Mouse (Mus musculus) gastrocnemius, adult 18-20 months (tissue): ENCODE measurements around the gene Spx. TPM values are rescaled to one million over a fixed set of nuclear protein-coding genes. Genes with fewer than 3 reads are reported as not detected.

Source experiments
- DNase-seq: peaks from one replicate; pipeline ENCODE4 v3.0.0; 2021; ENCODE audit warnings: low spot score
- total RNA-seq, 2 experiments: library from RNA; stranded (reverse); gene quantifications; 2 replicates each; pipeline ENCODE4 v1.2.3; 2021

The Spx gene
- total RNA-seq, 2 experiments from 2014 or later, result not detected

DNA sequence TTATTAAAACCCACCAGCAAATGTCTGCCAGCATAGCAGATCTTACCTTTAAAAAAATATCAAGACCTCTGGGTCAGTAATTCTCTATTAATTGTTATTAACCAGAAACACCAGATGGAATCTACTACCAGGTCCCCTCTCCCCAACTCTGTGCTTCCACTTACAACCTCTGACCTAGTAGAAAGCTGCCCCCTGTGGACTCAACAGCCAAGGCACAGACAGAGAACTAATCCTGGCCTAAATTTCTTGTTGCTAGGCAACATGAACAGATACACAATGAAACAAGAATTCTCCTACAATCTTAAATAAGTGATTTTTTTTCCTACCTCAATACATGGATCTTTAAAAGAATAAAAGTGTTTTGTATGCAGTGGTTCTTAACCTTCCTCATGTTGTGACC lies 15.8 kb downstream of the Spx start:
- DNase-seq, result no peak

DNA sequence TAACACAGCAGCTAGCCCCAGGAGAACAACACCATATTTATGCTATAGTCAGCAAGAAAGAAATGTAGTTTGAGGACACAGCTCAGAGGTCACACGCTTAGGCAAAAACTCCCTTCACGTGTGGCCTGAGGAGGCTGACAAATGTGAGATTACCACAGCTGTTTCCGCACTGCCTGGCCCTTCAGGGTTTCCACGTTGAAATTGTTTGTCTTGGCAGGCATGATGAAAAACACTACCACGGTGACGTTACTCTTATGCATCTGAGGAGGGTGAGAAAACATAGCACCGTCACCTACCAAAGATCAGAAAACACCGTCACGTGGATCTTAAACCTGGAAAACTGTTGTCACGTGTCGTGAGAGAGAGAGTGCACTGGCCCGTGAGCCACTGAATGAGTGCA lies 38.1 kb downstream of the Spx start:
- no peak for DNase-seq

DNA sequence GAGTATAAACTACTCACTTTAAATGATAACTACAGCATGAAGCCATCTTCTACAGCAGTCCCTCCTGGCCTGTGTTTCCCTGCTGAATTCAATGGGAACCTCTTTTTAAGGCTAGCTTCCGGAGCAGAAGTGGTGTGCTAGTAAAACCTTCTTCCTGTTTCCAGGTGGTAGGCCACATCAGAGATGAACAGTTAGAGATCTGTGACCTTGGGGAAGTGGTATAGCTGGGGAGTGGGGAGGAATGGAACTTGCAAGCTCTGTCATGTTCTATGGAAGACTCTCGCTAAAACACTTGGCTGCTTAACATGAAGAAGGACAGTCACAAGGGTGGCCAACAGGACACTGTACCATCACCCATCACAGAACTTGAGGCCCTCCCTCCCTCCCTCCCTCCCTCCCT lies 40.1 kb downstream of the Spx start:
- no peak for DNase-seq

DNA sequence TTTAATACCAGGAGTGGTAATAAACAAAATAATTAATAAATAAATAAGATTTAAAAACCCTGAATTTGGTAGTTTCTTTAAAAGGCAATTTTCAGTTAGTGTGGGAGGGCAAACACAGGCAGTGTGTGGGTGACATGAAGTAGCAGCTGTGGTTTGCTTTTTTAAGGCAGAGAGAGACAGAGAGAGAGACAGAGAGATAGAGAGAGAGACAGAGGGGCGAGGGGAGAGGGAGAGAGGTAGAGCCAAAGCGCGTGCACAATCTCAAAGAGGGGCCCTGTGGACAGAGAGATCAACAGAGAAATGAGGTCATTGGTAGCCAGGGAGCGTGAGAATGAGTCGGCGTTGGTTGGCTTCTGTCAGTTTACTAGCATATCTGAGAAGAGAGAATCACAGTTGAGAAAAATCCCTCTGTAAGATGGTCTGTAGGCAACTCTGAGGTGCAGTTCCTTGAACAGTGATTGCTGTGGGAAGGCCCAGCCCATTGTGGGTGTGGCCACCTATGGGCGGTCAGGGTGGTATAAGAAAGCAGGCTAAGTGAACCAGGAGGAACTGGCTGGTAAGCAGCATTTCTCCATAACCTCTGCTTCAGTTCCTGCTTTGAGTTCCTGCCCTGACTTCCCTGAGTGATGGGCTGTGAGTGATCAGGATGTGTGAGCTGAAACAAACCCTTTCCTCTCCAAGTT lies 42.2 kb downstream of the Spx start:
- DNase-seq, result no peak

DNA sequence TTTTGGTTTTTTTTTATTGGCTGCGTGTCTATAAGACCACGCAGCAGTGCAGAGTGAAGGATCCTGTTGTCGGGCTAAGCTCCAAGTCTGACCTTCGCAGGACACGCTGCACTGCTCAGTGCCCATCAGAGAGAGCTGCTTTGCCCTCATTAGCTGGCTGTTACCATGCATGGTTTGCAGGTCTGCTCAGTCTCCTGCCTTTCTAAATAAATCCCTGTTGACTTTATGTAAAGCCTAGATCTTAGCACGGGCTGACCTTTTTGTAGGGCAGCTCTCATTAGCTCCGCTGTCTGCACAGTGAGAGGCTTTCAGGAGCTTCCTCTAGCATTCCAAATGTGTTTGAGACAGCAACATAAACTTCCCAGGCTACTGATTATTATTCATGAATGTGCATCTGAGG lies 44.8 kb downstream of the Spx start:
- no peak for DNase-seq

DNA sequence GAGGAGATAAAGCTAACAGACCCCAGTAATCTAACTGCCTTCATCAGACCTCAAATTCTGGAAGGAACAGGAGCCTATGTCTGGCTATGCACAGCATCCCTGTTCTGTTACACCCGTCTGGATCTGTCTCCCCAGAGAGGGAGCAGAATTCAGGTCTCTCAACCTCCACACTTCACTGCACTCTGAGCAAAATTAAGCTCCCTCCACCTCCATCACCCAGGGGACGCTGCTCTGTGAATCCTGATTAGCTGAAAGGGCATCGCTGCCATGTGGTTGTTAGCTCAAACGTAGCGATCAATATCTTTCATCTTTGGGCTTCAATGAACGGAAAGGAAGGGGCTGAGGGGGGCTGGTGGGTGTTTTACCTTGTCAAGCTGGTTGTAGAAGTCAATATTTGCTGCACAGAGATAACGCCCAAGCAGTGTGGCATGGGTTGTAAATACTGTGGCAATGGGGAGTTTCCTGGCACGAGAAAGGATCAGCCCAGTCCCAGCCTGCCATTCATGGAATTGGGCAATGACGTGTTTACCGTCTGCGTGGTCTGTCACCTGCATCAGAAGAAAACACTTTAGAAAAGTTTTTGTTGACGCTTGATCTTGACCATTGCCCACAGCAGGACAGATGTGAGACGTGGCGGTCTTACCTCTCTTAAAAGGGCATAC lies 45.9 kb downstream of the Spx start:
- DNase-seq, result no peak

DNA sequence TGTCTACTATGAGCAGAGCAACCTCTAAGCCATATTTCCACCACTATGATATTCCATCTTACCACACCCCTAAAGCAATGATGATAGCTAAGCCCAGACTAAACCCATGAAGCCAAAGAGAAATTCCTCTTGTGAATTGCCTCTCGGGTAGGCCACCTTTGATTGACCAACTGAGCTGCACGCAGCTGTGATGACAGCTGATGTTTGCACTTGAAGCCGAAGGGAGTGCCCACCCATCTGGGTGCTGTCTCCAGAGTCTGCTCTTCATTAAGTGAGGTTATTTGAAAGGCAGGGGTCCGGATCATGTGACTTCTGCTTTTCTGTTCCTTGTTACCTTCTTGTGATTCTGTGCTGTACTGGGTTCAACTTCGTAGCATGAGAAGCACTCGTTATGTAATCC lies 49.0 kb downstream of the Spx start:
- no peak for DNase-seq

Other genes starting within 250 kb of the Spx start
- under 1 TPM in 1 of 2 experiments, not detected in 1; 0.14 TPM for gene Slco1a6, start 204.9 kb upstream of the Spx start, total RNA-seq
- not detected for gene Iapp, start 115.0 kb upstream of the Spx start, total RNA-seq
- gene Slco1a5, start 90.5 kb upstream of the Spx start, total RNA-seq, result not detected
- 1 to 10 TPM; 8.9 to 9.5 TPM for gene Pyroxd1, start 67.8 kb upstream of the Spx start, total RNA-seq
- gene Recql, start 26.4 kb upstream of the Spx start, total RNA-seq, result 1 to 10 TPM; 4.9 to 5.2 TPM
- gene Golt1b, start 26.2 kb upstream of the Spx start, total RNA-seq, result 10 to 100 TPM; 14.6 to 15.3 TPM
- gene Gys2, start 59.7 kb downstream of the Spx start, total RNA-seq, result under 1 TPM in 1 of 2 experiments, not detected in 1; 0.21 TPM
- 100 to 1,000 TPM; 379 to 613 TPM for gene Ldhb, start 94.5 kb downstream of the Spx start, total RNA-seq
- gene Kcnj8, start 158.2 kb downstream of the Spx start, total RNA-seq, result 1 to 10 TPM; 4.3 to 7.4 TPM